Mouse (Mus musculus) macrophage (primary cell): Measurements from ENCODE around the gene Adprm. TPM values are rescaled to one million over a fixed set of nuclear protein-coding genes. Genes with fewer than 3 reads are reported as not detected.
"Not testable (repeated sequence)": the region's sequence is repeated elsewhere in the genome, so short reads cannot be mapped to it uniquely, and the experiment has no call there.

Experiments used
- H3K27ac ChIP-seq: fragments of 350-480 bp; formaldehyde crosslinking; 2 replicates; pipeline ENCODE4 v1.9.0; 2021
- H3K36me3 ChIP-seq: fragments of 350-480 bp; formaldehyde crosslinking; 2 replicates; pipeline ENCODE4 v1.9.0; 2021; ENCODE audit errors: inconsistent target
- H3K4me3 ChIP-seq: fragments of 350-480 bp; formaldehyde crosslinking; 2 replicates; pipeline ENCODE4 v1.9.0; 2021; ENCODE audit errors: inconsistent target
- H3K79me2 ChIP-seq: fragments of 350-480 bp; formaldehyde crosslinking; 2 replicates; pipeline ENCODE4 v1.9.0; 2021; ENCODE audit errors: inconsistent target
- WGBS: methylation state at CpG from one replicate; pipeline ENCODE4 v1.1.7; 2026; ENCODE audit warnings: inconsistent platforms; ENCODE audit not compliant: missing documents; 5-methylcytosine and 5-hydroxymethylcytosine counted together
- polyA plus RNA-seq: library from polyadenylated mRNA; stranded (reverse); fragments of 250-400 nt; gene quantifications from 3 replicates; pipeline ENCODE4 v1.2.4, GENCODE M21; 2018; ENCODE audit warnings: inconsistent platforms
- total RNA-seq, 78 experiments: library from RNA; depleted of rRNA; stranded (reverse); fragments of 250-400 nt; gene quantifications; 1 replicate in 9 of 78; 2 replicates in 24 of 78; 3 replicates in 43 of 78; 4 replicates in 2 of 78; pipeline ENCODE4 v1.2.4; 2018; ENCODE audit warnings: inconsistent platforms in 56 of 78

Gene Adprm
- total RNA-seq (2018; cell fraction: chromatin; rRNA removed) = 10 to 100 TPM in 22 of 26 experiments, 1 to 10 TPM in 4; 3.4 to 36.2 (median 20.4) TPM
- 10 to 100 TPM; 10.9 to 28.8 (median 18.9) TPM for total RNA-seq (2018; cell fraction: cytosol; rRNA removed)
- 10 to 100 TPM in 21 of 26 experiments, 1 to 10 TPM in 5; 4.8 to 52.1 (median 27.6) TPM for total RNA-seq (2018; cell fraction: nucleus; rRNA removed)
- 15.4 to 24.5 TPM (median 17.3 TPM) in 3 replicates for polyA plus RNA-seq

DNA sequence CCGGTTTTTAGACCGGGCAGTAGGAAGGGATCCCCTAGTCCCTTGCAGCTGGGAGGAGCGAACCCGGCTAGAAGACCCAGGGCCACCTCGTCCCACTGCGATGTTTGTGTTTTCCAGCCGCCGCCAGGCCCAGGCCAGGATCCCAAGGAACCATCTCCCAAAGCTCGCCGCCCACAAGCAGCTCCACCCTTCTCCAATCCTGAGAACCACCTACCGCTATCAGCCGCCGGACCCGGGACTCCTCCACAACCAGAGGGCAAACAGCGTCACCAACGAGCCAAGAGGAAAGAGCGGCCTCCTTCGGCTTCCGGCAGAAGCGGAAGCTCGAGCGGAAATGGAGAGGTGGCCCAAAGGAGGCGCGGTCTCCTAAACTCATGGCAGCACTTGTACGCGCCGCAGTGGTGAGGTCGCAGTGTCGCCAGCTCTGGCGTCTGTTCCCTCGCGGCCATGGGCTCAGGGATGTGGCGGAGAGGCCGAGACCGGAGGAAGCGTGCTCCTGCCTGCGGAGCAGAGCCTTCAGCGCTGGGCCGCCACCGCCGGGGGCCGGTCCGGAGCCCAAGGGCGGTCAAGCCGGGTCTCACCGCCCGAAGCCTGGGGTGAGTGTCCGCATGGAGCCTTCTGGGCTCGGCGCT, at the start of gene Adprm, which contains the start of gene Sco1:
Gene Adprm (minus strand): TSS at position 274 of the 632 bp plus-strand sequence.
Gene Sco1 (plus strand): TSS at position 350 of the 632 bp plus-strand sequence.
- H3K79me2 ChIP-seq = peaks cover 65% of the 10 kb centered on the region
- WGBS = 1% methylated on average over 47 of the region's 50 CpGs
- H3K4me3 ChIP-seq = peak within 1 kb of the TSS; percentile 91
- H3K27ac ChIP-seq = peak within 1 kb of the TSS; percentile 63
- H3K36me3 ChIP-seq = peaks cover 18% of the 10 kb centered on the region

DNA sequence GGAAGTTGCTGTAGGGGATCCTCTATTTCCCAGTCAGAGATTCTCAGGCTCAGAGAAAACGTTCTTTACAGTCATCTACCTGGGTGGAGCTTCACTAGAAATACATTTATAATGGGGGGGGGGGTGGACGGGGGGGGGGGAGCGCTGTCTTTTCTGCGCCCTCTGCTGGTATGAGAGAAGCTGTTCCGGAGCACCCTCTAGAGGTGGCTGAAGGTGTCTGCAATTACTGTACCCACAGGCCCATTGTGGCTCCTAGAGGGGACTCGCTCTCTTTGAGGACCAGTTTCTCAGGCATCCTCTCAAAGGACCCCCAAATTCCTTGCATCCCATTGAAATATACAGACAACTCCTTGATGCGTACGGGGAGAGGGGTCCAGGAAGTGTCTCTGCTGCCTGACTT, 49.3 kb upstream of the Adprm start:
- H3K27ac ChIP-seq = no peak overlapping the region
- 24% methylated on average over 7 of the region's 8 CpGs for WGBS
- no peaks in the 10 kb centered on the region for H3K79me2 ChIP-seq
- H3K36me3 ChIP-seq = no peaks in the 10 kb centered on the region
- H3K4me3 ChIP-seq = no peak overlapping the region

DNA sequence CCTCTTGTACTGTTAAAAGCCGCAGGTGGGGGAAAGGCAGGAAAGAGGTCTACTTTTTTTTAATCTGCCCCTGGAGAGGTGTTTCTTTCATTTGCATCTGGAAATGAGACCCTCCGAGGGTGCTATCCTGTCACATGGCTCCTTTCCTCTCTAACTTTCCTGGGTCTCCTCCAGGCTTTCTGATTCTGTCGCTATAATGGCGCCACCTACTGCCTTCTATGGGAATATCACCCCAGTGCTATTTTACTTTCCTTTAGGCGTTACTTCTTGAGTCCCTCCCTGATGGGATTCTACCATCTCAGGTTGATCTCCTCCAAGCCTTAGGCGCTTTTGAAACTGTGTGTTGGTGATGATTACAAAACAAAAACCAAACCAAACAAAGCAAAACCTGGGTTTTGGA, 47.8 kb upstream of the Adprm start:
- Histone ChIP-seq H3K27ac (no peak overlapping the region), H3K4me3 (no peak overlapping the region), H3K79me2 (no peaks in the 10 kb centered on the region), H3K36me3 (no peaks in the 10 kb centered on the region)
- WGBS = 34% methylated on average over 6 of the region's 6 CpGs

DNA sequence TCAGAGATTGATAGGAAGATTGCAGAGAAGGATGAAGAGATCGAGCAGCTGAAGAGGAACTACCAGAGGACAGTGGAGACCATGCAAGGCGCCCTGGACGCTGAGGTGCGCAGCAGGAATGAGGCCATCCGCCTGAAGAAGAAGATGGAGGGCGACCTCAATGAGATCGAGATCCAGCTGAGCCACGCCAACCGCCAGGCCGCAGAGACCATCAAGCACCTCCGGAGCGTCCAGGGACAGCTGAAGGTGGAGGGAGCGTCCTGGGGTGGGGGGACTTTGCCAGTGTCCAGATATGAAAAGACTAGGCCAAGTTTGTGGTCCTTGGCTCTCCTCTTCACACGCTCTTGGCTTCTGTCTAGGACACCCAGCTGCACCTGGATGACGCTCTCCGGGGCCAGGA, 46.8 kb upstream of the Adprm start:
- 89% methylated on average over 16 of the region's 16 CpGs for WGBS
- no peaks in the 10 kb centered on the region for H3K36me3 ChIP-seq
- no peak overlapping the region for H3K27ac ChIP-seq
- H3K79me2 ChIP-seq = no peaks in the 10 kb centered on the region
- H3K4me3 ChIP-seq = no peak overlapping the region

DNA sequence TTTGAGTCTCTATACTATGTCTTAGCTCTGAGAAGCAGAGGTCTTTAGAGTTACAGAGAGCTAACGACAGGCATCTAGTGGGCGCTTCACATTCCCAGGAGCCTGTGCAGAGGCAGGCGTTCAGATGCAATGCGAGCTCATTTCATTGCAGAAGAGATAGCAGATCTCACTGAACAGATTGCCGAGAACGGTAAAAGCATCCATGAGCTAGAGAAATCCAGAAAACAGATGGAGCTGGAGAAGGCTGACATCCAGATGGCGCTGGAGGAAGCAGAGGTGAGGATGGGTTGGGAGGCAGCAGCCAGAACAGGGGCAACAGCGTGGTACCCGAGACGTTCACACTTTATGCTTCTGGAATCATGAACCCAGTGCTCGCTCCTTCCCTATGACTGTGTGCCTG, 46.0 kb upstream of the Adprm start:
- no peak overlapping the region for H3K4me3 ChIP-seq
- H3K36me3 ChIP-seq = no peaks in the 10 kb centered on the region
- H3K27ac ChIP-seq = no peak overlapping the region
- 84% methylated on average over 11 of the region's 11 CpGs for WGBS
- no peaks in the 10 kb centered on the region for H3K79me2 ChIP-seq

DNA sequence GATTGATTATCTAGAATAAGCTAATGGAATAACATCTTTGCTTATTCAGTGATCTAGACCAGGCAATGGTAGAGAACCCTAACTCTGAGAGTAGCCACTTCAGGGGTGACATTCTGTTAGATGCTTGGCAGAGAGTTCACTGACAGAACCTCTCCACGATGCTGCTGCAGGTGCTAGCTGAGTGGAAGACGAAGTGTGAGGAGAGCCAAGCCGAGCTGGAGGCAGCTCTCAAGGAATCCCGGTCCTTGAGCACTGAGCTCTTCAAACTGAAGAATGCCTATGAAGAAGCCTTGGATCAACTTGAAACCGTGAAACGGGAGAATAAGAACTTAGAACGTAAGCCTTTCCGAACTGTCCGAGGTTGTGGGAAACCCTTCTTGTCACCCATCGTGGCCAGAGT, 45.3 kb upstream of the Adprm start:
- Histone ChIP-seq H3K79me2 (no peaks in the 10 kb centered on the region), H3K27ac (no peak overlapping the region), H3K4me3 (no peak overlapping the region), H3K36me3 (no peaks in the 10 kb centered on the region)
- WGBS = 90% methylated on average over 10 of the region's 10 CpGs

DNA sequence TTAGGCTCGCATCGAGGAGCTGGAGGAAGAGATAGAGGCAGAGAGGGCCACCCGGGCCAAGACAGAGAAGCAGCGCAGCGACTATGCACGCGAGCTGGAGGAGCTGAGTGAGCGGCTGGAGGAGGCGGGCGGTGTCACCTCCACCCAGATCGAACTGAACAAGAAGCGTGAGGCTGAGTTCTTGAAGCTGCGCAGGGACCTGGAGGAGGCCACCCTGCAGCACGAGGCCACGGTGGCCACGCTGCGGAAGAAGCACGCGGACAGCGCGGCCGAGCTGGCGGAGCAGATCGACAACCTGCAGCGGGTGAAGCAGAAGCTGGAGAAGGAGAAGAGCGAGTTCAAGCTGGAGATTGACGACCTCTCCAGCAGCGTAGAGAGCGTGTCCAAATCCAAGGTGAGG, 42.1 kb upstream of the Adprm start:
- H3K27ac ChIP-seq = no peak overlapping the region
- 75% methylated on average over 29 of the region's 29 CpGs for WGBS
- no peak overlapping the region for H3K4me3 ChIP-seq
- H3K79me2 ChIP-seq = no peaks in the 10 kb centered on the region
- no peaks in the 10 kb centered on the region for H3K36me3 ChIP-seq

DNA sequence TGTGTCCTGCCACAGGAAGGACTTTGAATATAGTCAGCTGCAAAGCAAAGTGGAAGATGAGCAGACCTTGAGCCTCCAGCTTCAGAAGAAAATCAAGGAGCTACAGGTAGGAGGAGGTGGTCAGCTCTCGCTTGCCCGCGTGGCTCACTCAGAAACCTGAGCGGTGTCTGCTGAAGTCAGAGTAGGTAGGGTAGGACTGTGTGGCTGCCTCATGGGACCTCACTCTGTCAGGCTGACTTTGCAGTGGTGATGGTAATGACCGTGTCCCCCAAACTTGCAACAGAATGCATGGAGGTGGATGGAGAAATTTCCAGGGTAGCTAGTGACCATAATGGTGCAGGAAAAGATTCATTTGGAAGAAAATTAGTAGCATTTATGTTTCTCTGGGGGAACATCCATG, 41.3 kb upstream of the Adprm start:
- Histone ChIP-seq H3K36me3 (no peaks in the 10 kb centered on the region), H3K27ac (no peak overlapping the region), H3K79me2 (no peaks in the 10 kb centered on the region), H3K4me3 (no peak overlapping the region)
- 98% methylated on average over 5 of the region's 5 CpGs for WGBS

DNA sequence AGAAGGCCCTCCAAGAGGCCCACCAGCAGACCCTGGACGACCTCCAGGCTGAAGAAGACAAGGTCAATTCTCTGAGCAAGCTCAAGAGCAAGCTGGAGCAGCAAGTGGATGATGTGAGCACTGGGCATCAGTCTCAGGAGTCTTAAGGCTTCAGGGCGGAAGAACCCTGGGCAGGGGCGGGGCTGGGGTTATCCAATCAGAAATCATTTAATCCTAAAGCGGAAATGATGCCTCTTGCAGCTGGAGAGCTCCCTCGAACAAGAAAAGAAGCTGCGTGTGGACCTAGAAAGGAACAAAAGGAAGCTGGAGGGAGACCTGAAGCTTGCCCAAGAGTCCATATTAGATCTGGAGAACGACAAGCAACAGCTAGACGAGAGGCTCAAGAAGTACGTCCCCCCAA, 40.8 kb upstream of the Adprm start:
- no peak overlapping the region for H3K4me3 ChIP-seq
- H3K27ac ChIP-seq = no peak overlapping the region
- 76% methylated on average over 9 of the region's 9 CpGs for WGBS
- no peaks in the 10 kb centered on the region for H3K79me2 ChIP-seq
- no peaks in the 10 kb centered on the region for H3K36me3 ChIP-seq

DNA sequence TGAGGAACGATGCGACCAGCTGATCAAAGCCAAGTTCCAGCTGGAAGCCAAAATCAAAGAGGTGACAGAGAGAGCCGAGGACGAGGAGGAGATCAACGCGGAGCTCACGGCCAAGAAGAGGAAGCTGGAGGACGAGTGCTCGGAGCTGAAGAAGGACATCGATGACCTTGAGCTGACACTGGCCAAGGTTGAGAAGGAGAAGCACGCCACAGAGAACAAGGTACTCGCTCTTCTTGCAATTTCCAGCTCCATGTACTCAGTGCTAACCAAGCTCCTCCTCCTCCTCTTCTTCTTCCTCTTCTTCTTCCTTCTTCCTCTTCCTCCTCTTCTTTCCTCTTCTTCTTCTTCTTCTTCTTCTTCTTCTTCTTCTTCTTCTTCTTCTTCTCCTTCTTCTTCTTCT, 40.0 kb upstream of the Adprm start:
- not testable (repeated sequence) for H3K36me3 ChIP-seq, H3K27ac ChIP-seq, H3K4me3 ChIP-seq, H3K79me2 ChIP-seq
- WGBS = 82% methylated on average over 7 of the region's 12 CpGs

DNA sequence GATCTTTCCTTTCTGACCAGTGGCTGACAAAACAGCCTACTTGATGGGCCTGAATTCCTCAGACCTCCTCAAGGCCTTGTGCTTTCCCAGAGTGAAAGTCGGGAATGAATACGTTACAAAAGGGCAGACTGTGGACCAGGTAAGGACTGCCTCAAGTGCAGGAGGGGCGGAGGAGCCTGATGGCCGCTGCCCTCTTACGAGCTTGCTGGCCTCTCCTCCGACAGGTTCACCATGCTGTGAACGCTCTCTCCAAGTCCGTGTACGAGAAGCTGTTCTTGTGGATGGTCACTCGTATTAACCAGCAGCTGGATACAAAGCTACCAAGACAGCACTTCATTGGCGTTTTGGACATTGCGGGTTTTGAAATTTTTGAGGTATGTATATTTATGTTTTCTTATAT, 34.8 kb upstream of the Adprm start:
- no peaks in the 10 kb centered on the region for H3K79me2 ChIP-seq
- H3K36me3 ChIP-seq = no peaks in the 10 kb centered on the region
- H3K27ac ChIP-seq = no peak overlapping the region
- H3K4me3 ChIP-seq = no peak overlapping the region
- WGBS = 84% methylated on average over 12 of the region's 12 CpGs

DNA sequence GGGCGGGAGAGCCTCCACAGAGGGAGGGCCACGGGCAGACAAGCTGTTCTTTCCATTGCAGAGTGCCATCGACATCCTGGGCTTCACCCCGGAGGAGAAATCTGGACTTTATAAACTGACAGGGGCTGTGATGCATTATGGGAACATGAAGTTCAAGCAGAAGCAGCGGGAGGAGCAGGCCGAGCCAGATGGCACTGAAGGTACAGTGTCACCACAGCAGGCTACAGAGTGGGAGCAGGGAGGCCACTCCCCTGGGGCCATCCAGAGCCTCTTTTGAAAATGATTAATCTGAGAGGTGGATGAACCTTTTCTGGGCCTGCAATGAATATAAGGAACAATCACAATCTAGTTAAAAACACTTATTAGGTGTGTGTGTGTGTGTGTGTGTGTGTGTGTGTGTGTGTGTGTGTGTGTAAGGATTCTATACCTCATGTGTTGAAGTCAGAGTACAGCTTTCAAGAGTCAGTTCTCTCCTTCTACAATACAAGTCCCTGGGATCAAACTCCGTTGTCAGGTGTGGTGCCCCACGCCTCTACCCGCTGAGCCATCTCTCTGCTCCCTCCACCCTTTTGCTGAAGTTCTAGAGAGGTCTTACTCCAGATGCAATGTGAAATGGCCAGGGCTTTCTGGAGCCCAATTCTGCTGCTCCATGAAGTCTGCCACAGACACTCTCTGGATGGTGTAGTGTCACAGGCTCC, 34.2 kb upstream of the Adprm start:
- Histone ChIP-seq H3K36me3 (no peaks in the 10 kb centered on the region), H3K27ac (no peak overlapping the region), H3K4me3 (no peak overlapping the region), H3K79me2 (no peaks in the 10 kb centered on the region)
- WGBS = 72% methylated on average over 9 of the region's 9 CpGs

DNA sequence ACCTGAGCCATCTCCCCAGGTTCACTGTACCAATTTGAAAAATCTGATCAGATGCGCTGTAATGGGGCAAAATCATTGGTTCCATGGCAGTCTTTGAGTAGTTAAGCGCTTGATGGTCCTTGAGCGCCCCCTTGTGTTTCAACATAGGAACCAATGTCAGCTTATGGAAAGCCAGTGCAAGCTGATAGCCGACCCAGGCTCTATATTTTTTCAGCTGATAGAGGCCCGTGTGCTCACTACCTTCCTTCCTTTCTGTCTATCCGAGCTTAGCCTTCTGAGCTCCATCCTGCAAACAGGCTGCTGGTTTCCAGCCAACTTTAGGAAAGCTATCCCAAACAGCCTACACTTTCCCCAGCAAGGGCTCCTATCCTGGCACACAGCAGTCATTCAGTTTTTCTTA, 33.1 kb upstream of the Adprm start:
- no peak overlapping the region for H3K4me3 ChIP-seq
- H3K27ac ChIP-seq = no peak overlapping the region
- 1% methylated on average over 6 of the region's 6 CpGs for WGBS
- no peaks in the 10 kb centered on the region for H3K79me2 ChIP-seq
- no peaks in the 10 kb centered on the region for H3K36me3 ChIP-seq

DNA sequence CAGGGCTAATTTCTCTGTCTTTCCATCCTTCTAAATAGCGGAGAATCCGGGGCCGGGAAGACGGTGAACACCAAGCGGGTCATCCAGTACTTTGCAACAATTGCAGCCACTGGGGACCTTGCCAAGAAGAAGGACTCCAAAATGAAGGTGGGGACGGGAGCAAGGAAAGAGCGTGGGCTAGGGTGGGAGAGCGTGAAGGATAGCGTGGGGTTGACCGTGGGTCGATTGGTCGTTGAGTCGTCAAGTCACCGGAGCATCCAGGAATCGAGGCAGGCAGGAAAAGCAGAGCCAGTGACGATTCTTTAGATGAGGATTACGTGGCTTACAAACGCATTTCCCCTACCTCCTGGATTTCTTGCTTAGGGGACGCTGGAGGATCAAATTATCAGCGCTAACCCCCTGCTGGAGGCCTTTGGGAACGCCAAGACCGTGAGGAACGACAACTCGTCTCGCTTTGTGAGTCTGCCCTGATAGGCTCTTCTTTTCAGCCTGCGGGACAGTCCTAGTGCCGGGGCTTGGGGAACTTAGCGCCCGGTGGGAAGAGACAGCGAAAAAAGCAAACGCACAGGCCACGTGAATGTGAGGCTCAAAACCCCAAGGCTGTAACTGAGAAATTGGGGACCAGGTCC, 31.4 kb upstream of the Adprm start:
- H3K27ac ChIP-seq = no peak overlapping the region
- H3K4me3 ChIP-seq = no peak overlapping the region
- H3K79me2 ChIP-seq = no peaks in the 10 kb centered on the region
- no peaks in the 10 kb centered on the region for H3K36me3 ChIP-seq
- WGBS = 46% methylated on average over 30 of the region's 32 CpGs

DNA sequence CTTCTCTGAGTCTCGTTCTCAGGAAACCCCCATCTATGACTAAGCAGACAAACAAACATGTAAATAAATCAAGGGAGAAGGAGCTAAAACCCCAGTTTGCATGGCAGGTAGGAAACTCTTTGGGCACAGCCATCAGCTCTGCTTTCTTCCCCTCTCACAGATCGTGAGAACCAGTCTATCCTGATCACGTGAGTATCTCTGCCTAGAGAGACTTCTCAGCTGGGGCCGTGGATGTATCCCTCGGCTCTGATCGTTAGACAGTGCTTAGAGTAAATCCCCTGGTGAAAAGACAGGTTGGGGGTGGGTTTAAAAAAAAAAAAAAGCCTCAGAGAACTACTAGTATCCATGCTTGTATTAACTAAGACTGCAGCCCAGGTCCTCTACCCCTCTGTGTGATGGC, 30.8 kb upstream of the Adprm start:
- Histone ChIP-seq H3K79me2 (no peaks in the 10 kb centered on the region), H3K36me3 (no peaks in the 10 kb centered on the region), H3K4me3 (no peak overlapping the region), H3K27ac (no peak overlapping the region)
- WGBS = 77% methylated on average over 6 of the region's 6 CpGs
